Mouse (Mus musculus) testis, adult 2 months (tissue): ENCODE results near the gene Acoxl. TPM values are rescaled to one million over a fixed set of nuclear protein-coding genes. Genes with fewer than 3 reads are reported as not detected.

Source experiments
- H3K27ac ChIP-seq: fragments of 200-500 bp; 2 replicates; pipeline ENCODE4 v1.5.1; 2012; ENCODE audit warnings: low read depth, low read length; ENCODE audit not compliant: control insufficient read depth, insufficient read depth
- H3K27me3 ChIP-seq: fragments of 200-500 bp; 2 replicates; pipeline ENCODE4 v1.6.1; 2012; ENCODE audit warnings: mild to moderate bottlenecking, low read length, moderate library complexity; ENCODE audit not compliant: control insufficient read depth, insufficient read depth
- H3K36me3 ChIP-seq: fragments of 200-500 bp; 2 replicates; pipeline ENCODE4 v1.6.1; 2012; ENCODE audit warnings: mild to moderate bottlenecking, low read length; ENCODE audit not compliant: control insufficient read depth, insufficient read depth
- H3K4me1 ChIP-seq: fragments of 200-500 bp; 2 replicates; pipeline ENCODE4 v1.6.1; 2012; ENCODE audit warnings: low read length; ENCODE audit not compliant: control insufficient read depth, insufficient read depth
- H3K4me3 ChIP-seq: fragments of 200-500 bp; 2 replicates; pipeline ENCODE4 v1.5.1; 2012; ENCODE audit warnings: low read depth, mild to moderate bottlenecking, low read length, moderate library complexity, mixed read lengths; ENCODE audit not compliant: control insufficient read depth
- CTCF ChIP-seq: fragments of 200-500 bp; IDR thresholded peaks from 2 replicates; pipeline ENCODE4 v1.5.1; 2012; ENCODE audit warnings: low read depth, mild to moderate bottlenecking, inconsistent platforms, low read length, moderate library complexity; ENCODE audit not compliant: control insufficient read depth, insufficient read depth, insufficient replicate concordance
- POLR2A ChIP-seq: fragments of 200-500 bp; IDR thresholded peaks from 2 replicates; pipeline ENCODE4 v1.6.1; 2012; ENCODE audit warnings: low read depth, mild to moderate bottlenecking, inconsistent platforms, low read length, moderate library complexity; ENCODE audit not compliant: control insufficient read depth
- polyA plus RNA-seq: library from polyadenylated mRNA; depleted of rRNA; stranded (reverse); fragments of >200 nt; gene quantifications from 2 replicates; pipeline ENCODE4 v1.2.3, GENCODE M21; 2012

The Acoxl gene
- polyA plus RNA-seq, 1 experiment, result 0.07 TPM

- Histone ChIP-seq H3K27me3 (no peaks in the 10 kb centered on the region), H3K4me1 (no peaks in the 10 kb centered on the region), H3K4me3 (no peak overlapping the region), H3K27ac (no peak overlapping the region), H3K36me3 (no peaks in the 10 kb centered on the region)
- TF ChIP-seq POLR2A (no peak), CTCF (no peak)
Measured at GRCm38 (mm10) chr2:128134948-128135347, 296.3 kb downstream of the Acoxl start.

DNA sequence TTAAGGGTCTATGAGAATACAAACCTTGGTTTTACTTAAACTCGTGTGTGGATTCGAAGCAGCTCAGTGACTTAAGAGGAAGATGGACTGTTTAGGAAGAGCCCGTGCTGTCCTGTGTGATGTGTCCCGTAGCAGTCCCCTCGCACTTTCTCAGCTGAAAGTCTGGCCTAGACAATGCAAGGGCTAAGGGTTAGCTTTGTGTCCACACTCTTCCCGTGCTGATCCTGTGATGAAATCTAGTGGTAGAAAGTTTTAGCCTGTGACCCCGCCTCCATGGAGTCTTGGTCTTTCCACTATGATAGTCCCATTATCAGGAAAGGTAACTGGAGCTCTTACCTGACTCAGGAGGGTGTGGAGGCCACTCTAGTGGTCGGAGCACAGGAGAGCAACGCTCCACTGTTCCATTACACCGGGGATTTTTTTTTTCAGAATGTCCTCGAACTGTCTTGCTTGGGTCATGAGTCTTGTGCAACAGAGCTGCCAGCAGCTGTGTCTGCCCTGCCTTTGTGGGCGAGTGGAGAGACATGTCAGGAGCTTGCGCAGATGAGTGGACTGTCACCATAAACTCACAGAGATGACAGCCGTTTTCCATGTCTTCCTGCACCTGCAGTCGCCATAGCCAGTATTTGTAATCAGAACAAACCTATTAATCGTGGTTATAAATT is 298.2 kb downstream of the Acoxl start:
- no peaks in the 10 kb centered on the region for H3K36me3 ChIP-seq

GRCm38 (mm10) chr2:128137480-128138276 is 299.0 kb downstream of the Acoxl start:
- no peak for TF ChIP-seq CTCF
- TF ChIP-seq POLR2A, result no peak
- Histone ChIP-seq H3K36me3 (no peaks in the 10 kb centered on the region), H3K4me3 (no peak overlapping the region), H3K27me3 (no peaks in the 10 kb centered on the region), H3K4me1 (no peaks in the 10 kb centered on the region), H3K27ac (no peak overlapping the region)

More for the DNA sequence above, 298.2 kb downstream of the Acoxl start:
- Histone ChIP-seq H3K27ac (no peak overlapping the region), H3K4me3 (no peak overlapping the region), H3K27me3 (no peaks in the 10 kb centered on the region), H3K4me1 (no peaks in the 10 kb centered on the region)
- TF ChIP-seq POLR2A, result no peak
- no peak for TF ChIP-seq CTCF

GRCm38 (mm10) chr2:128138924-128139323 is 300.2 kb downstream of the Acoxl start:
- TF ChIP-seq CTCF (no peak), POLR2A (no peak)
- no peaks in the 10 kb centered on the region for H3K36me3 ChIP-seq
- no peaks in the 10 kb centered on the region for H3K27me3 ChIP-seq
- no peaks in the 10 kb centered on the region for H3K4me1 ChIP-seq
- H3K4me3 ChIP-seq, result no peak overlapping the region
- H3K27ac ChIP-seq, result no peak overlapping the region

- no peak overlapping the region for H3K4me3 ChIP-seq
- H3K4me1 ChIP-seq, result no peaks in the 10 kb centered on the region
- H3K27me3 ChIP-seq, result no peaks in the 10 kb centered on the region
- TF ChIP-seq CTCF, result no peak
- TF ChIP-seq POLR2A, result no peak
- no peaks in the 10 kb centered on the region for H3K36me3 ChIP-seq
- H3K27ac ChIP-seq, result no peak overlapping the region
Measured at GRCm38 (mm10) chr2:128139781-128140180, 301.1 kb downstream of the Acoxl start.

DNA sequence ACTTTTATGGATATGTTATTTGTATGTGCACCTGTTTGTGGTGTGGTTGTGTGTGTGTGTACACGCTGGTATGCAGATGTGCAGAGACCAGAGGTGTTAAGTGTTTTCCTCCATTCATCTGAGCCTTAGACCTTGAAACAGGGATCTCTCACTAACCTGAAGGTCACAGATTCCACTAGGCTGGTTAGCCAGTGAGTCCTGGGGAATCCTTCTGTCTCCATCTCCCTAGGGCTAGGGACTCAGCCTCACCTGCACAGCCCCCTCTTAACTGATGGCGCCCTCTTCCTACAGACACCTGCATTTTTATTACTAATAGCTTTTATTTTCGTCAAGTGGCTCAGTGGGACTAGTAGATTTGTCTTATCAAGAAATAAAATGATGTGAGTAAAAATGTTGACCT is 301.5 kb downstream of the Acoxl start:
- TF ChIP-seq POLR2A, result no peak
- TF ChIP-seq CTCF, result no peak
- Histone ChIP-seq H3K4me1 (no peaks in the 10 kb centered on the region), H3K27me3 (no peaks in the 10 kb centered on the region), H3K36me3 (no peaks in the 10 kb centered on the region), H3K4me3 (no peak overlapping the region), H3K27ac (no peak overlapping the region)

- no peaks in the 10 kb centered on the region for H3K36me3 ChIP-seq
- no peak overlapping the region for H3K27ac ChIP-seq
- TF ChIP-seq POLR2A, result no peak
- no peak for TF ChIP-seq CTCF
- H3K4me3 ChIP-seq, result no peak overlapping the region
- no peaks in the 10 kb centered on the region for H3K27me3 ChIP-seq
- H3K4me1 ChIP-seq, result no peaks in the 10 kb centered on the region
Measured at GRCm38 (mm10) chr2:128143992-128144391, 305.3 kb downstream of the Acoxl start.
